Mouse (Mus musculus): Measurements from ENCODE around the gene Galr2. TPM values are rescaled to one million over a fixed set of nuclear protein-coding genes. Genes with fewer than 3 reads are reported as not detected.

Galr2 gene
- polyA plus RNA-seq, 1 experiment from 2014 or later, result 0.07 TPM

- no peak for DNase-seq (ENCODE audit: low spot score, missing footprints)
- H3K9me3 ChIP-seq (ENCODE audit: control insufficient read depth, low read length), result no peaks in the 10 kb centered on the region
- H3K4me3 ChIP-seq (ENCODE audit: low read depth, low read length), result no peak overlapping the region
- no peak overlapping the region for H3K9ac ChIP-seq (ENCODE audit: low read length)
- H3K36me3 ChIP-seq (ENCODE audit: control insufficient read depth, insufficient read depth, low read length), result peaks cover 30% of the 10 kb centered on the region
- no peak for ATAC-seq (ENCODE audit: low FRiP score)
- no peak overlapping the region for H3K4me2 ChIP-seq
- 91% methylated on average over 14 of the region's 14 CpGs for WGBS
- no peak overlapping the region for H3K27ac ChIP-seq (ENCODE audit: low read depth, low read length)
- no peaks in the 10 kb centered on the region for H3K27me3 ChIP-seq (ENCODE audit: control insufficient read depth, insufficient read depth, low read length)
- no peaks in the 10 kb centered on the region for H3K4me1 ChIP-seq (ENCODE audit: control insufficient read depth, insufficient read depth, low read length)
Observed at GRCm38 (mm10) chr11:116247502-116248222, 33.1 kb upstream of the Galr2 start.

- ATAC-seq (ENCODE audit: low FRiP score) (no peak), DNase-seq (ENCODE audit: low spot score, missing footprints) (no peak)
- no peak overlapping the region for H3K27ac ChIP-seq (ENCODE audit: low read depth, low read length)
- no peaks in the 10 kb centered on the region for H3K9me3 ChIP-seq (ENCODE audit: control insufficient read depth, low read length)
- H3K4me3 ChIP-seq (ENCODE audit: low read depth, low read length), result no peak overlapping the region
- 94% methylated on average over 8 of the region's 8 CpGs for WGBS
- H3K27me3 ChIP-seq (ENCODE audit: control insufficient read depth, insufficient read depth, low read length), result no peaks in the 10 kb centered on the region
- peaks cover 35% of the 10 kb centered on the region for H3K36me3 ChIP-seq (ENCODE audit: control insufficient read depth, insufficient read depth, low read length)
- H3K4me2 ChIP-seq, result no peak overlapping the region
- H3K9ac ChIP-seq (ENCODE audit: low read length), result no peak overlapping the region
- H3K4me1 ChIP-seq (ENCODE audit: control insufficient read depth, insufficient read depth, low read length), result no peaks in the 10 kb centered on the region
Observed at GRCm38 (mm10) chr11:116250898-116251297, 29.8 kb upstream of the Galr2 start.

GRCm38 (mm10) chr11:116253076-116253600 is 27.6 kb upstream of the Galr2 start:
- Histone ChIP-seq H3K27ac (ENCODE audit: low read depth, low read length) (no peak overlapping the region), H3K9ac (ENCODE audit: low read length) (no peak overlapping the region), H3K36me3 (ENCODE audit: control insufficient read depth, insufficient read depth, low read length) (peaks cover 23% of the 10 kb centered on the region), H3K9me3 (ENCODE audit: control insufficient read depth, low read length) (no peaks in the 10 kb centered on the region), H3K4me2 (no peak overlapping the region), H3K27me3 (ENCODE audit: control insufficient read depth, insufficient read depth, low read length) (no peaks in the 10 kb centered on the region), H3K4me1 (ENCODE audit: control insufficient read depth, insufficient read depth, low read length) (no peaks in the 10 kb centered on the region), H3K4me3 (ENCODE audit: low read depth, low read length) (no peak overlapping the region)
- 89% methylated on average over 3 of the region's 3 CpGs for WGBS
- ATAC-seq (ENCODE audit: low FRiP score) (no peak), DNase-seq (ENCODE audit: low spot score, missing footprints) (no peak)

GRCm38 (mm10) chr11:116254627-116255026 is 26.1 kb upstream of the Galr2 start:
- WGBS, result 94% methylated on average over 9 of the region's 9 CpGs
- Histone ChIP-seq H3K9ac (ENCODE audit: low read length) (no peak overlapping the region), H3K9me3 (ENCODE audit: control insufficient read depth, low read length) (no peaks in the 10 kb centered on the region), H3K4me3 (ENCODE audit: low read depth, low read length) (no peak overlapping the region), H3K27me3 (ENCODE audit: control insufficient read depth, insufficient read depth, low read length) (no peaks in the 10 kb centered on the region), H3K27ac (ENCODE audit: low read depth, low read length) (no peak overlapping the region), H3K4me1 (ENCODE audit: control insufficient read depth, insufficient read depth, low read length) (no peaks in the 10 kb centered on the region), H3K36me3 (ENCODE audit: control insufficient read depth, insufficient read depth, low read length) (peaks cover 24% of the 10 kb centered on the region), H3K4me2 (no peak overlapping the region)
- no peak for DNase-seq (ENCODE audit: low spot score, missing footprints)
- no peak for ATAC-seq (ENCODE audit: low FRiP score)

GRCm38 (mm10) chr11:116255090-116255981 is 25.4 kb upstream of the Galr2 start:
- DNase-seq (ENCODE audit: low spot score, missing footprints), result no peak
- 88% methylated on average over 22 of the region's 22 CpGs for WGBS
- Histone ChIP-seq H3K4me1 (ENCODE audit: control insufficient read depth, insufficient read depth, low read length) (no peaks in the 10 kb centered on the region), H3K9ac (ENCODE audit: low read length) (no peak overlapping the region), H3K4me2 (no peak overlapping the region), H3K27me3 (ENCODE audit: control insufficient read depth, insufficient read depth, low read length) (no peaks in the 10 kb centered on the region), H3K4me3 (ENCODE audit: low read depth, low read length) (no peak overlapping the region), H3K9me3 (ENCODE audit: control insufficient read depth, low read length) (no peaks in the 10 kb centered on the region), H3K27ac (ENCODE audit: low read depth, low read length) (no peak overlapping the region), H3K36me3 (ENCODE audit: control insufficient read depth, insufficient read depth, low read length) (peaks cover 26% of the 10 kb centered on the region)
- ATAC-seq (ENCODE audit: low FRiP score), result no peak

- Histone ChIP-seq H3K27ac (ENCODE audit: low read depth, low read length) (no peak overlapping the region), H3K9me3 (ENCODE audit: control insufficient read depth, low read length) (no peaks in the 10 kb centered on the region), H3K27me3 (ENCODE audit: control insufficient read depth, insufficient read depth, low read length) (no peaks in the 10 kb centered on the region), H3K36me3 (ENCODE audit: control insufficient read depth, insufficient read depth, low read length) (peaks cover 30% of the 10 kb centered on the region), H3K4me3 (ENCODE audit: low read depth, low read length) (no peak overlapping the region), H3K4me2 (no peak overlapping the region), H3K4me1 (ENCODE audit: control insufficient read depth, insufficient read depth, low read length) (no peaks in the 10 kb centered on the region), H3K9ac (ENCODE audit: low read length) (no peak overlapping the region)
- ATAC-seq (ENCODE audit: low FRiP score) (no peak), DNase-seq (ENCODE audit: low spot score, missing footprints) (no peak)
- 90% methylated on average over 9 of the region's 9 CpGs for whole genome bisulfite sequencing
Observed at GRCm38 (mm10) chr11:116255982-116256675, 24.6 kb upstream of the Galr2 start.

GRCm38 (mm10) chr11:116259461-116259860 is 21.3 kb upstream of the Galr2 start:
- Histone ChIP-seq H3K27ac (ENCODE audit: low read depth, low read length) (no peak overlapping the region), H3K4me1 (ENCODE audit: control insufficient read depth, insufficient read depth, low read length) (no peaks in the 10 kb centered on the region), H3K36me3 (ENCODE audit: control insufficient read depth, insufficient read depth, low read length) (peaks cover 29% of the 10 kb centered on the region), H3K9ac (ENCODE audit: low read length) (no peak overlapping the region), H3K4me2 (no peak overlapping the region), H3K4me3 (ENCODE audit: low read depth, low read length) (no peak overlapping the region), H3K27me3 (ENCODE audit: control insufficient read depth, insufficient read depth, low read length) (no peaks in the 10 kb centered on the region), H3K9me3 (ENCODE audit: control insufficient read depth, low read length) (no peaks in the 10 kb centered on the region)
- no peak for DNase-seq (ENCODE audit: low spot score, missing footprints)
- no peak for ATAC-seq (ENCODE audit: low FRiP score)
- 97% methylated on average over 8 of the region's 8 CpGs for WGBS

- Histone ChIP-seq H3K4me3 (ENCODE audit: low read depth, low read length) (no peak overlapping the region), H3K36me3 (ENCODE audit: control insufficient read depth, insufficient read depth, low read length) (peaks cover 31% of the 10 kb centered on the region), H3K27me3 (ENCODE audit: control insufficient read depth, insufficient read depth, low read length) (no peaks in the 10 kb centered on the region), H3K9ac (ENCODE audit: low read length) (no peak overlapping the region), H3K9me3 (ENCODE audit: control insufficient read depth, low read length) (no peaks in the 10 kb centered on the region), H3K4me1 (ENCODE audit: control insufficient read depth, insufficient read depth, low read length) (no peaks in the 10 kb centered on the region), H3K4me2 (no peak overlapping the region), H3K27ac (ENCODE audit: low read depth, low read length) (no peak overlapping the region)
- 96% methylated on average over 7 of the region's 7 CpGs for WGBS
- ATAC-seq (ENCODE audit: low FRiP score) (no peak), DNase-seq (ENCODE audit: low spot score, missing footprints) (no peak)
Observed at GRCm38 (mm10) chr11:116260259-116260658, 20.5 kb upstream of the Galr2 start.
